Mouse (Mus musculus): ENCODE results near the gene Slc25a44. TPM values are rescaled to one million over a fixed set of nuclear protein-coding genes. Genes with fewer than 3 reads are reported as not detected.

Gene Slc25a44
- polyA plus RNA-seq (2014; fragmentation: Nextera tagmentation; extraction: Ambion mirVana): 13.1 and 19.4 TPM in 2 replicates

DNA sequence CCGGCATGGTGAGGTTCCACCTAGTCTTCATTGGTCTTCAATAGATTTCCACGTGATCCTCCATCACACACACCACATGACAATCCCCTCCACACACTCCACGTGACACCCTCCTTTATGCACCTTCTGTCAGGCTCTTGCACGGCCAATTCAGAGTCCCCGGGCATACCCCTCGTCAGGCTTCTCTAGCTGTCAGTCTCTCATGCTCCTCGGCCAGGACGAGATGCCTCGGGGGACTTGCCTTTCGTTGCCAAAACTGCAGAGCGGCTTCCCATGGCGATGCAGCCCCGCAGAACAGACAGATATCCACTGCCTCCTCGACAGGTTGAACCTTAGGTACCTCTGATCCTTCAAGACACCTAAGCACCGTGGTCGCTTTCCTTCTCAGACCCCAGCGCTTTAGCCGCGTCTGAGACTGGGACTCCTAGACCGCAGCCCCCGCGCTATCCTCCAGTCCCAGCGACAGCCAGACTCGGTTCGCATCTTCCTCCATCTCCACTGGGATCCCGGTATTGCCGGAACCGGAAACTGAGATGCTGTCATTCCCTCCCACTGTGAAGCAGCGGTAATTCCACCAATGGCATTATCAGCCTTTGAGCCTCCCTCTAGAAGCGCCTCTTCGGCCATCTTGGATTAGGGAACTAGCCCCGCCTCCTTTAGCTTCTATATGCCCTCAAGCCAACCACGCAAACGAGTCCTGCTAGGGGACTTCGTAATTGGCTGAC is at the start of gene Slc25a44:
Gene Slc25a44 (minus strand): TSS at position 535 of the 725 bp plus-strand sequence.
- Histone ChIP-seq H3K9me3 (ENCODE audit: control insufficient read depth, low read length) (no peaks in the 10 kb centered on the region), H3K4me3 (ENCODE audit: low read length) (peak within 1 kb of the TSS; percentile 89), H3K36me3 (ENCODE audit: control insufficient read depth, insufficient read depth, low read length) (peaks cover 15% of the 10 kb centered on the region; the same call in 1 of the 2 replicates), H3K9ac (ENCODE audit: low read depth, low read length) (peak within 1 kb of the TSS; percentile 75), H3K27ac (ENCODE audit: low read depth, low read length) (peak within 1 kb of the TSS; percentile 3; the same call in 1 of the 2 replicates), H3K27me3 (ENCODE audit: control insufficient read depth, insufficient read depth, low read length) (no peaks in the 10 kb centered on the region), H3K4me1 (ENCODE audit: control insufficient read depth, insufficient read depth, low read length) (peaks cover 21% of the 10 kb centered on the region), H3K4me2 (replicated peaks; ENCODE audit: low read depth, low read length) (peak within 1 kb of the TSS; percentile 94)
- 2% methylated on average over 35 of the region's 35 CpGs for WGBS
- ATAC-seq (ENCODE audit: low FRiP score, low TSS enrichment): peak; percentile 98

DNA sequence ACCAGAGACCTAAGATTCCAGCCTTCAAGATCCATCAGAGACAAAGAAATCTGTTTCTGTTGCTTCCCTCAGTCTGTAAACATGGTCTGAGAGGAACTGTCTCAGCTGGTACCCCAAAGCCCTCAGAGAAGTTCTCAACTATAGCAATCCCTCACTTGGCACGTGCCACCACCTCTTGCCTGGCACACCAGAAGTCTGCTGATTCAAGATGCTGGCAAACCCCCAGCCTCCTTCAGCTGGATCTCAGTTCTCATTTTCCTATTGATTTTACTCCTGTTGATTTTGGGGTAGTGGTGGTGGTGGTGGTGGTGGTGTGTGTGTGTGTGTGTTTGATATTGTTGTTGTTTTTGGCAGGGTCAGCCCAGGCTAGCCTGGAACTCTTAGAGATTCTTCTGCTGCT is 48.6 kb upstream of the Slc25a44 start:
- no peak overlapping the region for H3K27ac ChIP-seq (ENCODE audit: low read depth, low read length)
- H3K4me3 ChIP-seq (ENCODE audit: low read length): no peak overlapping the region
- H3K9me3 ChIP-seq (ENCODE audit: control insufficient read depth, low read length): no peaks in the 10 kb centered on the region
- H3K27me3 ChIP-seq (ENCODE audit: control insufficient read depth, insufficient read depth, low read length): no peaks in the 10 kb centered on the region
- no peaks in the 10 kb centered on the region for H3K4me1 ChIP-seq (ENCODE audit: control insufficient read depth, insufficient read depth, low read length)
- WGBS: 90% methylated on average over 1 of the region's 1 CpGs
- no peak overlapping the region for H3K4me2 ChIP-seq (replicated peaks; ENCODE audit: low read depth, low read length)
- no peak overlapping the region for H3K9ac ChIP-seq (ENCODE audit: low read depth, low read length)
- H3K36me3 ChIP-seq (ENCODE audit: control insufficient read depth, insufficient read depth, low read length): no peaks in the 10 kb centered on the region
- no peak for ATAC-seq (ENCODE audit: low FRiP score, low TSS enrichment)

DNA sequence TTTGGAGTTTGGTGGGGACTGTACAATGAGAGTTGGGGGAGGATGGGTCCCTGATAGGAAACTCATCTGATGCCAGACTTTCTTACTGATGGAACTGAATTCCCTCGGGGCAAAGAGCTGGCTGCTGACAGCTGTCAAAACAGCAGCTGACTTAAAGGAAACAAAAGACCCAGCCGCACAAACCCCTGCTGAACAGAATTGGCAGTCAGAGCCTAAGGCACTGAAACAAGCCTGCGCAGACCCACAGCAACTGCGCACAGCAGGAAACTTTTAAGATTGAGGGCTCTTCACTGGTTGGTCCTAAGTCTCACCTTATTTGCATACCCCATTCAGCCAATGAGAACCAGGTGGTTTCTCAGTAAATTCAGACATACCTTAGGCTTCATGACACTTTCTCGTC is 48.1 kb upstream of the Slc25a44 start:
- no peak overlapping the region for H3K4me3 ChIP-seq (ENCODE audit: low read length)
- 37% methylated on average over 5 of the region's 5 CpGs for WGBS
- H3K9me3 ChIP-seq (ENCODE audit: control insufficient read depth, low read length): no peaks in the 10 kb centered on the region
- H3K4me2 ChIP-seq (replicated peaks; ENCODE audit: low read depth, low read length): no peak overlapping the region
- ATAC-seq (ENCODE audit: low FRiP score, low TSS enrichment): no peak
- H3K4me1 ChIP-seq (ENCODE audit: control insufficient read depth, insufficient read depth, low read length): no peaks in the 10 kb centered on the region
- no peaks in the 10 kb centered on the region for H3K27me3 ChIP-seq (ENCODE audit: control insufficient read depth, insufficient read depth, low read length)
- no peak overlapping the region for H3K27ac ChIP-seq (ENCODE audit: low read depth, low read length)
- H3K9ac ChIP-seq (ENCODE audit: low read depth, low read length): no peak overlapping the region
- no peaks in the 10 kb centered on the region for H3K36me3 ChIP-seq (ENCODE audit: control insufficient read depth, insufficient read depth, low read length)

DNA sequence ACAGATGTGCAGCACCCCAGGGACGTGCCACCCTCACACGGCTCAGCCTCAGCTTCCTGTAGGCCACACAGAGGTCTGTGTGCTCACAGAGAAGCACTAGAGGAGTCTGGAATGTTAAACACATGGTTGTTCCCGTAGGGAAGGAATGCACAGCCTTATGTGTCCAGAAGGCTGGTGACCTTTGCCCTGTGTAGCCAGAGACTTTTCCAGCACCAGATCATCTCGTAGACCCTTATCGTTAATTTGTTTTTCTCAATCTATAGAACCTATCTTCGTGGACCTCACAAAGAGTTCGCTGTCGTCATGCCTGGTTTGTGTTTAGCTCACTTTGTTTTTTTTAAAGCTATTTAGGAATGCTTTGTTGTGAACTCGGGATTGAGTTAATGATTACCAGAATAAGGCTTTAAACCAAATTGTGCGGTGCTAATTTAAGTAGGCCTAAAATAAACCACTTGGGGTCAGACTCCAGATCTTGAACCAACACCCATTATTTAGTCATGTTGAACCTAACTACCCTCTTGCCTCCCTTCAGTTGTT is 46.1 kb upstream of the Slc25a44 start:
- peak; percentile 68 for ATAC-seq (ENCODE audit: low FRiP score, low TSS enrichment)
- 0 out of 2 replicates have a peak, but pooled peaks cover 2% of the 10 kb centered on the region for H3K4me1 ChIP-seq (ENCODE audit: control insufficient read depth, insufficient read depth, low read length)

DNA sequence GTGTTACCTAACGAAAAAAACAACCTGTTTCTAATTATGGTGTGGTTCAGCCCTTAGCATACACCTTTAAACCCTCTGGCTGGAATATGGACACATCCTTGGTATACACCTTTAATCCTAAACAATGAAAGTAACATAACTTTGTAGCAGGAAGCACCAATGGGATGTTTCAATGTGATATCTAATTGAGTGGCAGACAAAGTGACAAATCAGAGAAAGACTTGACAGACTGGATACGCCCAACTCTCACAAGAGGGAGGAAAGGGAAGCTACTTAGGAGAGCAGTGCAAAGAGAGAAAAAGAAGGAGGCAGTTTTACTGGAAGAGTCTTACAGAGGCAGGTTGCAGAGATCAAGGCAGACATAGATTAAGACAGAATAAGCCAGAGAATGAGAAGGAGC is 44.5 kb upstream of the Slc25a44 start:
- no peaks in the 10 kb centered on the region for H3K9me3 ChIP-seq (ENCODE audit: control insufficient read depth, low read length)
- no peak overlapping the region for H3K4me2 ChIP-seq (replicated peaks; ENCODE audit: low read depth, low read length)
- 92% methylated on average over 2 of the region's 2 CpGs for WGBS
- H3K4me3 ChIP-seq (ENCODE audit: low read length): no peak overlapping the region
- H3K27me3 ChIP-seq (ENCODE audit: control insufficient read depth, insufficient read depth, low read length): no peaks in the 10 kb centered on the region
- H3K9ac ChIP-seq (ENCODE audit: low read depth, low read length): no peak overlapping the region
- H3K27ac ChIP-seq (ENCODE audit: low read depth, low read length): no peak overlapping the region
- no peaks in the 10 kb centered on the region for H3K36me3 ChIP-seq (ENCODE audit: control insufficient read depth, insufficient read depth, low read length)
- 0 out of 2 replicates have a peak, but pooled peaks cover 2% of the 10 kb centered on the region for H3K4me1 ChIP-seq (ENCODE audit: control insufficient read depth, insufficient read depth, low read length)
- no peak for ATAC-seq (ENCODE audit: low FRiP score, low TSS enrichment)

More for the DNA sequence above, 46.1 kb upstream of the Slc25a44 start:
- H3K4me3 ChIP-seq (ENCODE audit: low read length): no peak overlapping the region
- no peaks in the 10 kb centered on the region for H3K36me3 ChIP-seq (ENCODE audit: control insufficient read depth, insufficient read depth, low read length)
- H3K9me3 ChIP-seq (ENCODE audit: control insufficient read depth, low read length): no peaks in the 10 kb centered on the region
- H3K9ac ChIP-seq (ENCODE audit: low read depth, low read length): no peak overlapping the region
- WGBS: 53% methylated on average over 10 of the region's 10 CpGs
- H3K27me3 ChIP-seq (ENCODE audit: control insufficient read depth, insufficient read depth, low read length): no peaks in the 10 kb centered on the region
- H3K4me2 ChIP-seq (replicated peaks; ENCODE audit: low read depth, low read length): no peak overlapping the region
- peak overlapping the region; percentile 53 for H3K27ac ChIP-seq (ENCODE audit: low read depth, low read length)

DNA sequence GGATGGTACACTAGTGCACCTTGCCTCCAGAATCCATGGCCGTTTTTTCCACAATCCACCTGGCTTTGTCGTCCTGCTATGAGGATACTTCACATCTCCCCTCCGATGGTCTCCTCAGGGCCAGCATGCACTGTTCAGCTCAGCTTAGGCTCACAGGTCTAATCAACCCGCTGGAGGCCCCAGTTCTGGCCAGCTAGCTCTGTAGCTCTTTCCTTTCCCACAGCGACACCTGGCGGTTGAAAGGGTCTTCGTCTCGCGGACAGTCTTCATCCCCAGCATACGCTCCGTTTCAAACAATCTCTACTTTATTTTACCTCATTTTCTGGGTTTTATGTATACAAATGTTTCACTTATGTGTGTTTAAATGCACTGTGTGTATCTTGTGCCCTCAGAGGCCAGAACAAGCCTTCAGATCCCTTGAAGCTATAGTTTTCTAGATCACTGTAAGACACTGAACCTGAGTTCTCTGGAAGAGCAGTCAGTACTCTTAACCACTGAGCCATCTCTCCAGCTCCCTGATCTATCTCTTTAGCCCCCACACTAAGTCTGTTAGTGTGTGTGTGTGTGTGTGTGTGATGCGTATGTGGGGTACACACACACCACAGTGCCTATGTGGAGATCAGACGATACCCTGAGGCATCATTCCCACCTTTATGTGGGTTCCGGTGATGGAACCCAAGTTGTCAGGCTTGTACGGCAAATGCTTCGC is 42.3 kb upstream of the Slc25a44 start:
- Histone ChIP-seq H3K4me3 (ENCODE audit: low read length) (no peak overlapping the region), H3K27me3 (ENCODE audit: control insufficient read depth, insufficient read depth, low read length) (no peaks in the 10 kb centered on the region), H3K9me3 (ENCODE audit: control insufficient read depth, low read length) (no peaks in the 10 kb centered on the region), H3K9ac (ENCODE audit: low read depth, low read length) (no peak overlapping the region), H3K4me1 (ENCODE audit: control insufficient read depth, insufficient read depth, low read length) (0 out of 2 replicates have a peak, but pooled peaks cover 2% of the 10 kb centered on the region), H3K4me2 (replicated peaks; ENCODE audit: low read depth, low read length) (no peak overlapping the region), H3K27ac (ENCODE audit: low read depth, low read length) (no peak overlapping the region), H3K36me3 (ENCODE audit: control insufficient read depth, insufficient read depth, low read length) (no peaks in the 10 kb centered on the region)
- ATAC-seq (ENCODE audit: low FRiP score, low TSS enrichment): peak; percentile 87
- 29% methylated on average over 16 of the region's 16 CpGs for WGBS

DNA sequence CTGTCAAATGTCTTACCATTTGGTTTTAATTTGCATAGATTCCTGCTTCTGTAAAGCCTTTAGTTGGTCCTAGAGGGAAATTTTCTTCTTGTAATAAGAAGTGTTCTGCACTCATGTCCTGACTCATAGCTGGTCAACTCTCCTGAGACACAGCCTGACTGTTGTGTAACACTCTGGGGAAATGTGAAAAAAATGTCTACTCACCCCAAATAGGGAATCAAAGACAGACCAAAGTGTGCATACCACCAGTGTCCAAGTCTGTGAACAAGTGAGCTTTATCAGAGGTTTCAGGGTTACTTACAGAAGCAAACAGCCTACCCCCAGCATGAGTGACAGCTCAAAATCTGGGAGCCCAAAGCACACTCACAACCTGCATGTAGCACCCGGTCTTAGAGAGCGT is 40.2 kb upstream of the Slc25a44 start:
- H3K27me3 ChIP-seq (ENCODE audit: control insufficient read depth, insufficient read depth, low read length): no peaks in the 10 kb centered on the region
- no peak overlapping the region for H3K9ac ChIP-seq (ENCODE audit: low read depth, low read length)
- H3K36me3 ChIP-seq (ENCODE audit: control insufficient read depth, insufficient read depth, low read length): no peaks in the 10 kb centered on the region
- H3K9me3 ChIP-seq (ENCODE audit: control insufficient read depth, low read length): no peaks in the 10 kb centered on the region
- no peak overlapping the region for H3K27ac ChIP-seq (ENCODE audit: low read depth, low read length)
- no peak for ATAC-seq (ENCODE audit: low FRiP score, low TSS enrichment)
- H3K4me3 ChIP-seq (ENCODE audit: low read length): no peak overlapping the region
- no peak overlapping the region for H3K4me2 ChIP-seq (replicated peaks; ENCODE audit: low read depth, low read length)
- 94% methylated on average over 2 of the region's 2 CpGs for WGBS
- H3K4me1 ChIP-seq (ENCODE audit: control insufficient read depth, insufficient read depth, low read length): 0 out of 2 replicates have a peak, but pooled peaks cover 2% of the 10 kb centered on the region

DNA sequence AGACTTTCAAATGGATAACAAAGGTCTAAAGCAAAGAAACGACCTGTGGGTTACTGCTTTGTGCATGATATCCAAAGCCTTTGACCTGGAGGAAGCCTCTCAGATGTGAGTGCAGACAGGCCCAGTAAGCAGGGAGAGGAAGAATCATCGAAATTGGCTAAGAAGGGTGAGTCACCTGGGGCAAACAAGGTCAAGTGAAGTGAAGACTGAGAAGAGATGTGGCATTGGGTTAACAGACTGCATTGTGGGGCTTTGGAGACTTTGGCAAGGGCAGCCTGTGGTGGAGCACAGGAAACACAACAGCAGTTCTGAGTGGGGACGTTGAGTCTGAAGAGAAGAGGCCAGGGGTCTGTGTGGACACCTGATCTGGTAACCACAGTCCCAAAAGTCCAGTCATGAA is 39.5 kb upstream of the Slc25a44 start:
- no peak for ATAC-seq (ENCODE audit: low FRiP score, low TSS enrichment)
- no peaks in the 10 kb centered on the region for H3K27me3 ChIP-seq (ENCODE audit: control insufficient read depth, insufficient read depth, low read length)
- no peaks in the 10 kb centered on the region for H3K9me3 ChIP-seq (ENCODE audit: control insufficient read depth, low read length)
- H3K36me3 ChIP-seq (ENCODE audit: control insufficient read depth, insufficient read depth, low read length): no peaks in the 10 kb centered on the region
- no peak overlapping the region for H3K27ac ChIP-seq (ENCODE audit: low read depth, low read length)
- no peak overlapping the region for H3K9ac ChIP-seq (ENCODE audit: low read depth, low read length)
- H3K4me3 ChIP-seq (ENCODE audit: low read length): no peak overlapping the region
- 0 out of 2 replicates have a peak, but pooled peaks cover 2% of the 10 kb centered on the region for H3K4me1 ChIP-seq (ENCODE audit: control insufficient read depth, insufficient read depth, low read length)
- H3K4me2 ChIP-seq (replicated peaks; ENCODE audit: low read depth, low read length): no peak overlapping the region
- 54% methylated on average over 3 of the region's 3 CpGs for WGBS
